Mouse (Mus musculus): ENCODE measurements around the gene Pih1d3. TPM values are rescaled to one million over a fixed set of nuclear protein-coding genes. Genes with fewer than 3 reads are reported as not detected.

The Pih1d3 gene
- polyA plus RNA-seq, 1 experiment from 2014 or later = not detected

DNA sequence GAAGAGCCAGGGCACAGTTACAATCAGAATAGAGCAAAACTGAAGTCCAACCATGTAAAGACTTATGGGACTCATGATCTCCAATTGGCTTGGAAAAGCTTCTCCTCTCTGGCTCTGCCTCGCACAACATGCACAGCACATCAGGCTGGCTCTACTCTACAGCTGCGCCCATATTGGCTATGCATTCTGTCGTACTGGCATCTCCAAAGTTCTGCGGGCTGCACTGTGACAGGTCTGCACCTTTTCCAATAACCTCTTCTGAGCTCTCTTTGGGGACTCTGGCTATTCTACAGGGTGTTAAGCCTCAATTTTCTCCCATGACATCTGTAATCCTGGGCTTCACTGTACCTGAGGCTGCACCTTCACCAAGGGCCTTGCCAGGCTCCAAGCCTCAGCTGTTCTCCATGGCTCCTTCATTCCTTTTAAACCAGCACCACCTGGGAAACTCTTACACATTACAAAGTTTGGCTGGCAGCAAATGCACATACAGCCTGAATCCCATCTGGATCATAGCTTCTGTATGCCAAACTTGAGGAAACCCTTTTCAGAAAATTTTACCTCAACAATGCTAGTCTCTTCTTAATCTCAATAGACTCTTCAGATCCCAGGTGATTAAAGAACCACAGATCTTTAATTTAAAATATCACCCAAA is 1.9 kb upstream of the Pih1d3 start:
- Histone ChIP-seq H3K9ac (no peak overlapping the region), H3K4me3 (no peak overlapping the region), H3K36me3 (no peaks in the 10 kb centered on the region), H3K4me2 (no peak overlapping the region), H3K27ac (no peak overlapping the region), H3K9me3 (replicated peaks) (no peaks in the 10 kb centered on the region), H3K27me3 (replicated peaks) (no peaks in the 10 kb centered on the region), H3K4me1 (no peaks in the 10 kb centered on the region)
- no peak for ATAC-seq
- WGBS (ENCODE audit: insufficient replicate concordance) = 63% methylated on average over 4 of the region's 4 CpGs

DNA sequence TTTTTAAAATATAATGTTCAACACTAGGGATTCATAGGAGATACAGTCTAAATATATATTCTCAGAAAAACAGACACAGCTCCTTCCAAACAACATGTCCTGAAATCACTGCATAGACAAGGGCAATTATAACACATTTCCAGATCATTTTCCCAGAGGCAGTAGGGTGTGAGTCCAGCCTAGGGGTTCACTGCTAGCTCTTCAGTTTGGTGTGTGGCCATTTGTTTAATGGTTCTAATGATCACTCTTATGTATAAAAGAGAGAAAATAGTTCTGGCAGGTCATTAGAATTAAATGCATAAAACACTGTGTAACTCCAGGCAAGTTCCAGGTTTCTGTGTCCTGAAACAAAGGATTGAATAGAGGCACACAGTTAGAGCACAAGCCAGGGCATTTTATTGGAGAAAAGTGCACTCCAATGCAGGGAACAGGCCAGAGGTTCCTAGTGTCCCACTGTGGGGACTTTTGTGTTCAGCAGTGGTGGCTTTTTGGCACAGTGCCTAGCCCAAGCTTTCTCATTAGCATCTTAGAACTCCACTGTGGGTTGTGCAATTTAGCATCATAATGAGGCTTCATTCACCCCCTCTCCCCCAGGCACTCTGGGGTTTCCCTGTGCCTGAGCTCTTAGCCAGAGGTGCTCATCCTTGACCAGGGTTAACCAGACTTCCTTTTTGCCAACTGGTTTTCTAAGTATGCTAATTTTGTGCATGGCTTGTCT is 10.8 kb downstream of the Pih1d3 start:
- Histone ChIP-seq H3K9me3 (replicated peaks) (no peaks in the 10 kb centered on the region), H3K4me1 (no peaks in the 10 kb centered on the region), H3K27me3 (replicated peaks) (no peaks in the 10 kb centered on the region), H3K4me3 (no peak overlapping the region), H3K4me2 (no peak overlapping the region), H3K27ac (no peak overlapping the region), H3K36me3 (no peaks in the 10 kb centered on the region), H3K9ac (no peak overlapping the region)
- ATAC-seq = no peak

DNA sequence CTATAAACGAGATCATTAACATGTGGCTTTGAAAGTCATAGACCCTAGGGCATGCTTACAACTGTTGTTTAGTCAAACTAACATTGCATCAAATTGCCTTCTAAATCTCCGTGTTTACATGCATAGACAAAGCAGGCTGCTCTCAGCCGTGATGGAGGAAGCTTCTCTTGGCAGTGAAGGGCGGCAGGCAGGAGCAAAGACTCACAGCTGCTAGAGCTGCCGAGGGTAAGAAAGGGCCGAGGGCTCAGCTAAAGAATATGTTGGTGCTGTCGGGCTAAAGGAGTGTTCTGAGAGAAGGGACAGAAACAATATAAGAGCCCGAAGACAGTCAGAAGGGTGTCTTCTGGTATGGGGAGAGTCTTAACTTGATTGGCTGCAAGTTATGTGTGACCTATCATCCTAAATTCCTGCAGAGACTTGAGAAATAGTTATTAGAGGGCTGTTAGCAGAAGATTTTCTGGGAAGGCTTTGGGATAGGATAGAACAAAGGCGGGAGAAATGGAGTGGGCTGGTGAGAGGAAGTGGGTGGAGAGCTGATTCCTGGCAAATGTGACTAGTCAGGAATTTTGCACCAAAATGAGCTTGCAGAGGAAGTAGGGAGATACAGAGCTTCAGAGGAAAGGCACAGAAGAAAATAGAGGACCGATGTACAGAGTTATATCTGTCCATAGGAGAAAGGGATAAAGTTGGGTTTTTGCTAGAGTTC is 37.7 kb downstream of the Pih1d3 start:
- no peak overlapping the region for H3K4me3 ChIP-seq
- no peaks in the 10 kb centered on the region for H3K36me3 ChIP-seq
- H3K4me1 ChIP-seq = no peaks in the 10 kb centered on the region
- 48% methylated on average over 10 of the region's 10 CpGs for WGBS (ENCODE audit: insufficient replicate concordance)
- H3K27ac ChIP-seq = no peak overlapping the region
- H3K27me3 ChIP-seq (replicated peaks) = no peaks in the 10 kb centered on the region
- H3K4me2 ChIP-seq = no peak overlapping the region
- ATAC-seq = no peak
- no peaks in the 10 kb centered on the region for H3K9me3 ChIP-seq (replicated peaks)
- H3K9ac ChIP-seq = no peak overlapping the region

Other genes starting within 250 kb of the Pih1d3 start
- not detected in 2 replicates for gene AC153137.1, start 244.9 kb upstream of the Pih1d3 start, polyA plus RNA-seq (2016; fragmentation: Nextera tagmentation; extraction: Ambion mirVana)
- gene Lgsn, start 46.4 kb upstream of the Pih1d3 start, polyA plus RNA-seq (2016; fragmentation: Nextera tagmentation; extraction: Ambion mirVana) = not detected in 2 replicates
- not detected in 2 replicates for gene 4931428L18Rik, start 154 bp upstream of the Pih1d3 start, polyA plus RNA-seq (2016; fragmentation: Nextera tagmentation; extraction: Ambion mirVana)

Data from liver, embryonic 12.5 days (tissue).